Mouse (Mus musculus): ENCODE results near the gene Kcnk13. TPM values are rescaled to one million over a fixed set of nuclear protein-coding genes. Genes with fewer than 3 reads are reported as not detected.
A peak's percentile ranks its signal among the peaks of the same experiment; 100 is the strongest.

Gene Kcnk13
- polyA plus RNA-seq, 1 experiment from 2014 or later = 0.15 TPM

DNA sequence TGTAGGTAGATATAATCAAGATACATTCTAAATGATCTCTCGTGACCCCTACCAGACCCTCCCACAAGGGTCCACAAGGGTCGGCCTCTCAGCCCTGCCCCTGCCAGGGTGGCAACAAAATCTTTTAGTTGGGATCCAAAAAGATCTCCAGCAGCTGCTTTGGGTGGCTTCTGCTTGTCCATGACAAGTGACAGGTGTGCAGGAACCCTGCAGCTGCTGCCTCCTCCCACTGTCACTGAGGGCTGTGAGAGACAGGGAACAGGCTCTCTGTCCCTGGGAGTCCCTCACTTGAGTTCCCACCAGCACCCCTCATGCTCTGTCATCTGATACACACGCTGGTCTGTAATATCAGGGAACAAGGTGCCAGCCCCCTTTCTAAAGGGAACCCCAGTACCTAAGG, 137.4 kb downstream of the Kcnk13 start:
- Histone ChIP-seq H3K4me3 (ENCODE audit: low read length) (no peak overlapping the region), H3K4me1 (ENCODE audit: control insufficient read depth, insufficient read depth, low read length) (no peaks in the 10 kb centered on the region), H3K9ac (ENCODE audit: low read depth, low read length) (no peak overlapping the region), H3K36me3 (ENCODE audit: control insufficient read depth, insufficient read depth, low read length) (no peaks in the 10 kb centered on the region), H3K9me3 (ENCODE audit: control insufficient read depth, low read length) (no peaks in the 10 kb centered on the region), H3K27ac (ENCODE audit: low read depth, low read length) (no peak overlapping the region), H3K27me3 (ENCODE audit: control insufficient read depth, insufficient read depth, low read length) (no peaks in the 10 kb centered on the region), H3K4me2 (replicated peaks; ENCODE audit: low read depth, low read length) (no peak overlapping the region)
- 72% methylated on average over 3 of the region's 3 CpGs for WGBS
- no peak for ATAC-seq (ENCODE audit: low FRiP score, low TSS enrichment)

- Histone ChIP-seq H3K9ac (ENCODE audit: low read depth, low read length) (no peak overlapping the region), H3K4me2 (replicated peaks; ENCODE audit: low read depth, low read length) (no peak overlapping the region), H3K27me3 (ENCODE audit: control insufficient read depth, insufficient read depth, low read length) (no peaks in the 10 kb centered on the region), H3K9me3 (ENCODE audit: control insufficient read depth, low read length) (no peaks in the 10 kb centered on the region), H3K36me3 (ENCODE audit: control insufficient read depth, insufficient read depth, low read length) (no peaks in the 10 kb centered on the region), H3K4me1 (ENCODE audit: control insufficient read depth, insufficient read depth, low read length) (peaks cover 3% of the 10 kb centered on the region; the same call in 1 of the 2 replicates), H3K4me3 (ENCODE audit: low read length) (no peak overlapping the region), H3K27ac (ENCODE audit: low read depth, low read length) (no peak overlapping the region)
- 82% methylated on average over 5 of the region's 5 CpGs for WGBS
- no peak for ATAC-seq (ENCODE audit: low FRiP score, low TSS enrichment)
These were observed 140.2 kb downstream of the Kcnk13 start for GRCm38 (mm10) chr12:100104530-100104929.

GRCm38 (mm10) chr12:100106275-100106895, 142.1 kb downstream of the Kcnk13 start:
- no peaks in the 10 kb centered on the region for H3K9me3 ChIP-seq (ENCODE audit: control insufficient read depth, low read length)
- H3K27me3 ChIP-seq (ENCODE audit: control insufficient read depth, insufficient read depth, low read length) = no peaks in the 10 kb centered on the region
- 12% methylated on average over 20 of the region's 20 CpGs for WGBS
- H3K27ac ChIP-seq (ENCODE audit: low read depth, low read length) = no peak overlapping the region
- H3K9ac ChIP-seq (ENCODE audit: low read depth, low read length) = no peak overlapping the region
- H3K36me3 ChIP-seq (ENCODE audit: control insufficient read depth, insufficient read depth, low read length) = peaks cover under 1% of the 10 kb centered on the region; the same call in 1 of the 2 replicates
- H3K4me2 ChIP-seq (replicated peaks; ENCODE audit: low read depth, low read length) = no peak overlapping the region
- ATAC-seq (ENCODE audit: low FRiP score, low TSS enrichment) = 0 out of 2 replicates have a peak, but pooled peaks have one; percentile 18
- H3K4me3 ChIP-seq (ENCODE audit: low read length) = no peak overlapping the region
- H3K4me1 ChIP-seq (ENCODE audit: control insufficient read depth, insufficient read depth, low read length) = peaks cover 12% of the 10 kb centered on the region; the same call in 1 of the 2 replicates

GRCm38 (mm10) chr12:100107436-100107835, 143.1 kb downstream of the Kcnk13 start:
- Histone ChIP-seq H3K4me3 (ENCODE audit: low read length) (no peak overlapping the region), H3K9ac (ENCODE audit: low read depth, low read length) (no peak overlapping the region; the same call in 1 of the 2 replicates), H3K27ac (ENCODE audit: low read depth, low read length) (no peak overlapping the region), H3K27me3 (ENCODE audit: control insufficient read depth, insufficient read depth, low read length) (no peaks in the 10 kb centered on the region), H3K4me2 (replicated peaks; ENCODE audit: low read depth, low read length) (no peak overlapping the region), H3K4me1 (ENCODE audit: control insufficient read depth, insufficient read depth, low read length) (peaks cover 14% of the 10 kb centered on the region; the same call in 1 of the 2 replicates), H3K9me3 (ENCODE audit: control insufficient read depth, low read length) (no peaks in the 10 kb centered on the region), H3K36me3 (ENCODE audit: control insufficient read depth, insufficient read depth, low read length) (peaks cover 11% of the 10 kb centered on the region; the same call in 1 of the 2 replicates)
- WGBS = 45% methylated on average over 4 of the region's 4 CpGs
- ATAC-seq (ENCODE audit: low FRiP score, low TSS enrichment) = no peak

GRCm38 (mm10) chr12:100109986-100110696, 145.8 kb downstream of the Kcnk13 start, which contains the start of gene Psmc1:
TSS of gene Psmc1 (plus strand) at chr12:100110154.
- peak within 1 kb of the TSS; percentile 82 for H3K4me3 ChIP-seq (ENCODE audit: low read length)
- H3K9ac ChIP-seq (ENCODE audit: low read depth, low read length) = peak within 1 kb of the TSS; percentile 89
- peaks cover 14% of the 10 kb centered on the region; the same call in 1 of the 2 replicates for H3K4me1 ChIP-seq (ENCODE audit: control insufficient read depth, insufficient read depth, low read length)
- H3K27ac ChIP-seq (ENCODE audit: low read depth, low read length) = peak within 1 kb of the TSS; percentile 88
- WGBS = under 1% methylated on average over 58 of the region's 58 CpGs
- H3K9me3 ChIP-seq (ENCODE audit: control insufficient read depth, low read length) = no peaks in the 10 kb centered on the region
- peak; percentile 84 for ATAC-seq (ENCODE audit: low FRiP score, low TSS enrichment)
- peaks cover 32% of the 10 kb centered on the region for H3K36me3 ChIP-seq (ENCODE audit: control insufficient read depth, insufficient read depth, low read length)
- H3K4me2 ChIP-seq (replicated peaks; ENCODE audit: low read depth, low read length) = peak within 1 kb of the TSS; percentile 64
- no peaks in the 10 kb centered on the region for H3K27me3 ChIP-seq (ENCODE audit: control insufficient read depth, insufficient read depth, low read length)

Small RNA genes within 50 kb of the gene (microRNA-seq; reads per million reads assigned to microRNA genes)
- gene Gm23291 = not detected

Other genes starting within 250 kb of the Kcnk13 start
- gene Efcab11, start 80.1 kb upstream of the Kcnk13 start, polyA plus RNA-seq (2014; fragmentation: Nextera tagmentation; extraction: Ambion mirVana) = 12.8 and 14.9 TPM in 2 replicates
- gene Tdp1, start 80.0 kb upstream of the Kcnk13 start, polyA plus RNA-seq (2014; fragmentation: Nextera tagmentation; extraction: Ambion mirVana) = 48.8 and 70.4 TPM in 2 replicates
- gene Psmc1, start 145.7 kb downstream of the Kcnk13 start, polyA plus RNA-seq (2014; fragmentation: Nextera tagmentation; extraction: Ambion mirVana) = 324 and 348 TPM in 2 replicates
- gene Nrde2, start 195.2 kb downstream of the Kcnk13 start, polyA plus RNA-seq (2014; fragmentation: Nextera tagmentation; extraction: Ambion mirVana) = 11.7 and 20.1 TPM in 2 replicates
- 1,237 and 1,509 TPM in 2 replicates for gene Calm1, start 234.9 kb downstream of the Kcnk13 start, polyA plus RNA-seq (2014; fragmentation: Nextera tagmentation; extraction: Ambion mirVana)